Mouse (Mus musculus) midbrain, postnatal 0 days (tissue): ENCODE data around the gene Exosc2. TPM values are rescaled to one million over a fixed set of nuclear protein-coding genes. Genes with fewer than 3 reads are reported as not detected.

Experiments
- ATAC-seq: fragments of 200-750 bp; cut with Nextera tagmentation; 2 replicates; pipeline ENCODE4 v1.8.0; 2017; ENCODE audit warnings: moderate number of reproducible peaks, mild to moderate bottlenecking, moderate TSS enrichment, moderate library complexity; ENCODE audit not compliant: low FRiP score
- DNase-seq: peaks from one replicate; pipeline ENCODE4 v3.0.0-alpha.2; 2015; ENCODE audit warnings: low spot score
- H3K27ac ChIP-seq: fragments of 300-500 bp; sonication (generic); 2 replicates; pipeline ENCODE4 v1.5.1; 2014; ENCODE audit warnings: low read depth, mild to moderate bottlenecking, low read length, mixed read lengths
- H3K27me3 ChIP-seq: fragments of 300-500 bp; sonication (generic); 2 replicates; pipeline ENCODE4 v1.6.1; 2014; ENCODE audit warnings: low read length, control low read depth, mixed read lengths; ENCODE audit not compliant: insufficient read depth
- H3K36me3 ChIP-seq: fragments of 300-500 bp; sonication (generic); 2 replicates; pipeline ENCODE4 v1.6.1; 2014; ENCODE audit warnings: low read length, control low read depth, mixed read lengths; ENCODE audit not compliant: insufficient read depth
- H3K4me1 ChIP-seq: fragments of 300-500 bp; sonication (generic); 2 replicates; pipeline ENCODE4 v1.6.1; 2014; ENCODE audit warnings: mild to moderate bottlenecking, control low read depth, antibody characterized with exemption, low read length, mixed read lengths; ENCODE audit not compliant: insufficient read depth
- H3K4me2 ChIP-seq: fragments of 300-500 bp; sonication (generic); 2 replicates; pipeline ENCODE4 v1.6.1; 2014; ENCODE audit warnings: low read depth, mild to moderate bottlenecking, low read length, mixed read lengths; ENCODE audit not compliant: poor library complexity, severe bottlenecking
- H3K4me3 ChIP-seq: fragments of 300-500 bp; sonication (generic); 2 replicates; pipeline ENCODE4 v1.5.1; 2014; ENCODE audit warnings: low read depth, mild to moderate bottlenecking, low read length, moderate library complexity
- H3K9ac ChIP-seq: fragments of 300-500 bp; sonication (generic); replicated peaks from 2 replicates; pipeline ENCODE4 v1.6.1; 2014; ENCODE audit warnings: mild to moderate bottlenecking, low read length, moderate library complexity, mixed read lengths; ENCODE audit not compliant: poor library complexity, severe bottlenecking
- H3K9me3 ChIP-seq: fragments of 300-500 bp; sonication (generic); 2 replicates; pipeline ENCODE4 v1.6.1; 2016; ENCODE audit warnings: low read length, control low read depth
- CTCF ChIP-seq: IDR thresholded peaks from 2 replicates; pipeline ENCODE4 v1.5.1; 2016; ENCODE audit warnings: antibody characterized with exemption, mild to moderate bottlenecking
- WGBS: fragments of 180-500 bp; shearing (Covaris S2); extraction: QIAGEN DNeasy Blood & Tissue Kit; methylation state at CpG from one replicate; pipeline ENCODE4 v1.1.7; 2014; 5-methylcytosine and 5-hydroxymethylcytosine counted together
- polyA plus RNA-seq: library from polyadenylated mRNA; unstranded; fragments of >200 nt; fragmentation: Nextera tagmentation; extraction: Ambion mirVana; gene quantifications from 2 replicates; pipeline ENCODE4 v1.2.1, GENCODE M21; 2015
- total RNA-seq: library from RNA; depleted of rRNA; stranded (reverse); fragments of >200 nt; gene quantifications from 2 replicates; pipeline ENCODE4 v1.2.3, GENCODE M21; 2014; rRNA removed

Gene Exosc2
- total and polyA plus RNA-seq, 2 experiments from 2014 or later: 26.7 to 36.8 TPM

DNA sequence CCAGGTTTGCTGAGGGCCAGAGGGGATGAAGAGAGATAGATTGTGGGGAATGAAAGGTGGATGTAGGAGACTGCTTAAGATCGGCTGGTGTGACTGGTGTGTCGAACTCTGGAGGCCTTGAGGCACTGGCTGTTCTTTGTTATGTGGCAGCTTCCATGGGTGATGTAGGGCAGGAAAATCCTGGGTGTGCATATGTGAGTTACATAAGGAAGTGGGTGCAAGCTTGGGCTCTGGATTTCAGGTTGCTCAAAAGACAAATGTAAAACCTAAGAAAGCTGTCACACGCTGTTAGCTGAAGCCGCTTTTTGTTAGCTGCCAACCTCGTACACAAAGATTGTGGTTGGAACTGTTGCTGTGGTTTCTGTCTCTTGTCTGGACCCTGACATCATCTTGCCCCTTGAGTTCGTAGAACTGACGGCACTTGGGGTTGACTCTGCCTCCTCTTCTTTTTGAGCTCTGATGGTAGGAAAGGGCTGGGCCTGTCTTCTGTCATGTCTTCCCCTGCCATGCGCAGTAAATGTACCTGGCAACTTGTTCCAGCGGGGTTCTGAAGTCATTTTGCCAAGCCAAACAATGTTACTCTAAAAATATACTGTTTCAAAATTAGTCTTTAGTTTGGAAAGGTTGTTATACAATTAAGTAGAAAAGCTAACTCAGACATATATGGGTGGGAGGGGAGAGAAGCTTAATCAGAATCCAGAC, 57.2 kb downstream of the Exosc2 start:
- H3K27ac ChIP-seq: no peak overlapping the region

GRCm38 (mm10) chr2:31730640-31731039, 60.1 kb downstream of the Exosc2 start:
- Histone ChIP-seq H3K9me3 (no peaks in the 10 kb centered on the region), H3K4me1 (no peaks in the 10 kb centered on the region), H3K27ac (no peak overlapping the region), H3K9ac (no peak overlapping the region), H3K27me3 (no peaks in the 10 kb centered on the region), H3K4me3 (no peak overlapping the region), H3K4me2 (no peak overlapping the region), H3K36me3 (no peaks in the 10 kb centered on the region; the same call in 1 of the 2 replicates)
- no peak for TF ChIP-seq CTCF
- DNase-seq (no peak), ATAC-seq (no peak)
- WGBS: 85% methylated on average over 5 of the region's 5 CpGs

More for the DNA sequence above, 57.2 kb downstream of the Exosc2 start:
- DNase-seq (no peak), ATAC-seq (no peak)
- H3K4me1 ChIP-seq: no peaks in the 10 kb centered on the region
- no peak for TF ChIP-seq CTCF
- 87% methylated on average over 9 of the region's 9 CpGs for WGBS
- no peaks in the 10 kb centered on the region for H3K27me3 ChIP-seq
- H3K9me3 ChIP-seq: no peaks in the 10 kb centered on the region
- no peak overlapping the region for H3K9ac ChIP-seq
- no peak overlapping the region for H3K4me3 ChIP-seq
- H3K4me2 ChIP-seq: no peak overlapping the region
- no peaks in the 10 kb centered on the region; the same call in 1 of the 2 replicates for H3K36me3 ChIP-seq

Other genes starting within 250 kb of the Exosc2 start
- gene Ass1, start 200.5 kb upstream of the Exosc2 start, total RNA-seq: 17.4 and 24.9 TPM in 2 replicates
- gene Ass1, start 200.5 kb upstream of the Exosc2 start, polyA plus RNA-seq: 26.4 and 30.3 TPM in 2 replicates
- gene Fubp3, start 98.1 kb upstream of the Exosc2 start, total RNA-seq: 25.3 and 37.0 TPM in 2 replicates
- 42.0 and 43.0 TPM in 2 replicates for gene Fubp3, start 98.1 kb upstream of the Exosc2 start, polyA plus RNA-seq
- gene Prdm12, start 30.7 kb upstream of the Exosc2 start, total RNA-seq: 0.99 and 1.4 TPM in 2 replicates
- gene Prdm12, start 30.7 kb upstream of the Exosc2 start, polyA plus RNA-seq: 1.9 and 2.4 TPM in 2 replicates
- 44.9 and 50.1 TPM in 2 replicates for gene Abl1, start 17.7 kb downstream of the Exosc2 start, total RNA-seq
- 13.1 and 13.8 TPM in 2 replicates for gene Abl1, start 17.7 kb downstream of the Exosc2 start, polyA plus RNA-seq
- 0.19 TPM in 1 of 2 replicates, not detected in the other for gene Qrfp, start 139.9 kb downstream of the Exosc2 start, total RNA-seq
- 0.07 and 0.20 TPM in 2 replicates for gene Qrfp, start 139.9 kb downstream of the Exosc2 start, polyA plus RNA-seq
- 46.1 and 48.5 TPM in 2 replicates for gene Fibcd1, start 175.3 kb downstream of the Exosc2 start, total RNA-seq
- 19.4 and 21.0 TPM in 2 replicates for gene Fibcd1, start 175.3 kb downstream of the Exosc2 start, polyA plus RNA-seq
- gene Lamc3, start 216.6 kb downstream of the Exosc2 start, total RNA-seq: 11.3 and 12.9 TPM in 2 replicates
- 2.3 and 2.5 TPM in 2 replicates for gene Lamc3, start 216.6 kb downstream of the Exosc2 start, polyA plus RNA-seq